Mouse (Mus musculus) G1E-ER4 (cell line): Measurements from ENCODE around the gene Irak2. TPM values are rescaled to one million over a fixed set of nuclear protein-coding genes. Genes with fewer than 3 reads are reported as not detected.

Experiments used
- GATA1 ChIP-seq: IDR thresholded peaks from one replicate; pipeline ENCODE4 v1.8.0; 2012; ENCODE audit warnings: low read length, inconsistent platforms
- polyA plus RNA-seq: library from polyadenylated mRNA; stranded (reverse); fragments of >175 nt; gene quantifications from 2 replicates; pipeline ENCODE4 v1.2.3, GENCODE M21; 2012

Irak2 gene
- polyA plus RNA-seq, 1 experiment = 14.3 TPM

DNA sequence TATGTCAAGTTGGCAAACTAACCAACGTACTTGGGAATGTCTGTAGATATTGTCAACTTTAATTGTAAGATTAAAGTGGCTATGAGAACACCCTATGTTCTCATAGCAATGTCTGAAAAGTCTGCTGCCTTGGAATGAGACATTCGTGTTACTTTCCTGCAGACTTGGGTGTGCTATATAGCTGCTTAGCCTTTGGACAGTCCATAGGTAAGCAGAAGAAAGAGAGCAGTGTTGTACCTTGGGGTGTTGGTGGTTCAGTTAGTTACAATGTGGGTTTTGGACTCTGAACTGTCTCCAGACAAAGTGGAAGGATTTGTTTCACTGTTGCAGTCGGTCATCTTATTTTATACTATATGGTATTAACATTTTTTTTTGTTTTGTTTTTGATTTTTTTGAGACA is 74.5 kb downstream of the Irak2 start:
- no peak for TF ChIP-seq GATA1

DNA sequence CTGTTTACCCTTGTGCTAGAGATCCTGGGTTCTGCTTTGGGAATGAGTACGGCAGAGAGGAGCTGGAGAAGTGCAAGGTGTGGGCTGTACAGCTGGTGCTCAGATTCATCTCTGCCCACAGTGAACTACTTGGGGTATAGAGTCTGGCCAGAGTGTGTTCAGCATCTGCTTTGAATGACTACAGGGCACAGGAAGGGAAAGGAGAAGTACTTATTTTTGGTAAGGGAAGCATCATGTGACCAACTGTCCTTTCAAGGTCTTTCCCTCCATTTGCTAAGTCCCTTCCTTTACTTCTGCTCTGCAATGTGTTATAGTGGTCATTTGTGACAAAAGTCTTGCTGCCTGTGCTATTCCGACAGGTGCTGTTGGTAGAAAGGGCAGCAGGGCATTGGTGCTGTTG is 76.0 kb downstream of the Irak2 start:
- TF ChIP-seq GATA1 = no peak

DNA sequence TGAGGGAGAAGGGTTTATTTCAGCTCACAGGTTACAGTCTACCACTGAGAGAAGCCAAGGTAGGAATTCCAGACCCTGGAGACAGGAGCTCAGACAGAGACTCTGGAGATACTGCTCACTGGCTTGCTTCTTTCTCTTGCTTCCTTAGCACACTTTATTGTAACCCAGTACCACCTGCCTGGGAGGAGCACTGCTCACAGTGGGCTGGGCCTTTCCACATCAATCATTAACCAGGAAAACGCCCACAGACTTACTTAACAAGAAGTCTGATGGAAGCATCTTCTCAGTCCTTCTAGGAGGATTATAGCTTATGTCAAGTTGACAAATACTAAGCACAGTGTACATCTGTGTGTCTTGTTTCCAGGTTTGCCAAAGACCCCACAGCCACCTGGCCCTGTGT is 76.5 kb downstream of the Irak2 start:
- TF ChIP-seq GATA1 = no peak

DNA sequence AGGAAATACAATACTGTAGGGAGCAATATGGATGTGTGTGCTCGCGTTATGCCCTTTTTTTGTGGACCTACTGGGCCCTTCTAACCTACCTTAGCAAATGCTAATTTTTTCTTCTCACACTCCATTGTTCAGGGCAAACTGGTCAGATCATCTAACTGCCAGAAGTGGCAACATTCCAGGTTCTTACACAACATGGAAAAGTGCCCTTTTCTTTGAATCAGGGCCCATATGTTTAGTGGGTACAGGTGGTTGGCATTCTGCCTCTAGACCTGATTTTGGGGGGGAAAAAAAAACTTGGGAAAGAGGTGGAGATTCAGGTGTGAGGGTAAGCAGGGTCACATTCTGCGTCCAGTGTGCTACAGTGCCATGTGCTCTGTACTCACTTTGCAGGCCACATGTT is 79.3 kb downstream of the Irak2 start:
- TF ChIP-seq GATA1 = no peak

DNA sequence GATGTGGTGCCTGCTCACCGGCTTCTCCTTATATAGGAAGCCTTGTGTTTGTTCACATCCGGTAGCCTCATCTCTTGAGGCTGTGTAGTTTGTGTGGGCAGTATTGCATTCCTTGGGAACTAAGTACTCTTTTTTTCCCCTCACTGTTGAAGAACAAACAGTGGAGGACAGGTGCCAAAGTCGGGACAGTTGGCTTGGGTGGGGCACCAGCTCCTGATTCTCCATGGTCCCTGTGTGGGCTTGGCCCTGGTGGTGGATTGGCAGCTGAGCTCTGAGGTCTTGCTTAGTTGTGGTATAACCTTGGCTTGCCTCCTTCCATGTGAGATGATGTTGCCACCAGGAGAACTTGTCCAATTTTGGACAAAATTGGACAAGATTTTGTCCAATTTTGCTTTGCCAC is 81.6 kb downstream of the Irak2 start, which contains the start of gene Ghrl:
Gene Ghrl (minus strand): TSS at position 3 of the 400 bp plus-strand sequence.
- TF ChIP-seq GATA1 = no peak

DNA sequence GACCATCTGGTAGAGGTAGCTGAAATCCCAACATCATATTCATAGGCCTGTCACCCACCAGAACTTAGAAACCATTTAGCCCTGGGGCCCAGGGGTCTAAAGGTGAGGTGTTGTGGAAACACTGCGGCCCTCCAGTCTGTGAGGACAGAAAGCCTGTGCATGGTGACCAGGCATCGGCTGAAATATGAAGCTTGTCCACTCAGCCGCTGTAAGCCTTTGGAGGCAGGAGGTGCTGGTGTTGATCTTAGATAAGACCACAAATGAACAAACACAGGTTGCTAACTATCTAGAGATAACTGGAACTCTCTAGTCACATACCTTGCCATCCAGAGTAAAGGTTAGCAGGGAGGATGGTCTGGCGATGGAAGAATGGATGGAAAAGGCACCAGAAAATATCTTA is 82.8 kb downstream of the Irak2 start:
- no peak for TF ChIP-seq GATA1

DNA sequence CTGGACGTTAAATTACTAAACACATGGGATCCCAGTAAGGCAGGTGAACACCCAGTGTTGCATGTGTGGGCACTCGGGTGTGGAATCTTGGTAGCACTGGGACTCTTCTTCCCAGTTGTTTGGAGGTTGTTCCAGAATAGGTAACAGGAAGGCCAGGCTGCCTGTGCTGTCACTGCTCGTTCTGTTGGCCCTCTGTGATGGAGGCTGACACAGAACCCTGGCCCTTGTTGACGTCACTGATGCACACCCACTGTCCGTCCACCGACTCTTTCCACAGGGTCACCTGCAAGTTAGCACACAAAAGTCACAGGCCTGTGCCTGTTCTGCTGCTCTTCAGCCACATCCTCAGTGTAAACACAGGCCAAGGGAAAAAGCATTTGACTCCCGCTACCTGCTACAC is 89.9 kb downstream of the Irak2 start:
- no peak for TF ChIP-seq GATA1

DNA sequence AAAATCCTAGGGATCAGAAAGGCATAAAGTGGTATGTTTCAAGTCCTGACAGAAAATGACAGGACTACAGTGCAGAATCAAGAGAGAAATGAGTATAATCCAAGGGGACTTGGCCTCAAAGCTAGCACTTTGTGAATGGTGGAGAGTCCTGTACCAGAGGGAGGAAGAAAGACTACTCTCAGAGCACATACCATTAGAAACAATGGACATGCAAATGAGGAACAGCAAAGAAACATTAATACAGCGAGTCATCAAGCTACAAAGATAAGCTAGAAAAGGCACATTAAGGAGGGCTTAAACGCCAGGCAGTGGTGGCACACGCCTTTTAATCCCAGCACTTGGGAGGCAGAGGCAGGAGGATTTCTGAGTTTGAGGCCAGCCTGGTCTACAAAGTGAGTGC is 93.0 kb downstream of the Irak2 start:
- TF ChIP-seq GATA1 = no peak

DNA sequence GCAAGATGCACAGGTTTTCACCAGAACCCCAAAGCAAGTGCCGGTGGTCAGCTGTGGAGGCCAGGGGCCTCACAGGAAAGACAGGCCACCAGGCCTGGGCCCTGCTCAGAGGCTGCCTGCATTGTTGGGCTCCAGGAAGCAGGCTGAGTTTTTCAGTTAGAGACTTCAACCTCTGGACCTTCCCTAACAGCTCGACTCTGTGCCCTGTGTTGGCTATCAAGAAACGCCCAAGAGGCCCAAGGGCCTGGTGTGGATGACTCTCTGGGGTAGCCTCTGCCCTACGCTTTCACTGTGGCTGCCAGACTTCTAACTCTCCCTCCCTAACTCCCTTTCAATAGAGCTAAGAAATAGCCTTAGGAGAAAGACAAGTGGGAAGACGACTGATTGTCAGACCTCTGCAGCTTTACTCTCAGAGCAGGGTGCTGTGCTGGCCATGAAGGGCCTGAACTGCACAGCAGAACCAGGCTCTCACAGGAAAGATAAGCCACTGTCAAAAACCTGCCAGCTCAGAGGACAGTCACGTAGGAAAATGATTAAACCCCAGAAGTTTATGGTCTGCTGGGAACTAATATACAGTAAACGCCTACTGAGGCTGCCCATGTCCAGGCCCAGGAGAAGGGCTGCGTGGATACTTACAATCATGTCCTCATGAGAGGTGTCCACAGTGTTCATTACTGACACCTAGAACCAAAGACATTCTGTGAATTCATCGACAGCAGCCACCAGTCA is 99.2 kb downstream of the Irak2 start:
- no peak for TF ChIP-seq GATA1

DNA sequence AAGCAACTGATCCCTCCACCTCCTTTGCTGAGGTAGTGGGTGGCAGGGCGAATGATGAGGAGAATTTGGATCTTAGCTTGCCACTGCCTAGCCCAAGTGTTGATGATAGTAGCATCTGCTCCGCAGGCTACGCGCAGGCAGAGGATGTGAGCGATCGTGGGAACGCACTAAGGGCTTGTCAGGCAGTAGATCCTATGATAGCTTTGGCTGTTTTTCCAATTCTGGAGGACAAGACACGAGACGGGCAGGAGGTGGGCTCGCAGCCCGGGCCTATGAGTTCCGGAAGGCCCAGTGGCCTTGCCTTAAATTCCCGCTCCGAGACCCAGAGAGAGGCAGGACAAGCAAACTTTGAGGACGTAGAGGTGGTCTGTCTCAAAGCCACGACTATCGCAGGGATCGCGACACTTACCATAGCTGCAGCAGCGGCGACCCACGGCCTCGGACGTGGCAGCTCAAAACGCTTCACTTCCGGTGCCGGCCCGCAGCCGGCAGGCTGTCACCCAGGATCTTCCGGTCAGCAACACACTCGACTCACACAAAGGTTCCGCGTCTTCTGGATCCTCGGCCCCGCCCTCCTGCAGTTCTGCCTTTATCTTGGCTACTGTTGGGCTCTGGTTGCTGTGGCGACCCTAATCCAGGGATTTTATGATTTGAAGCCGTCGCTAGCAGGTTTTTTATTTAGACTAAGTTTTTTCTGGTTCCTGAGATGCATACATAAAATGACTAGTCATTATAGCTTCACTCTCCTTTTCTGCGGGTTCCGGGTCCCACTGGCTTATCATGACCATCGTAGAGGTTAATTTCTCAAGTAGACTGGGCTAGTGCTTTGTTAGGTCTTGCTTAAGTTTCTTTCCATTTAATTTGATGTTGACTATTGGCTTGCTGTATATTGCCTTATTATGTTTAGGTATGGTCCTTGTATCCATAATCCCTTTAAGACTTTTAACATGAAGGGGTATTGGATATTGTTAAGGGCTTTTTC is 102.3 kb downstream of the Irak2 start, which contains the start of gene Sec13:
Gene Sec13 (minus strand): TSS at position 508 of the 982 bp plus-strand sequence.
- TF ChIP-seq GATA1 = no peak

DNA sequence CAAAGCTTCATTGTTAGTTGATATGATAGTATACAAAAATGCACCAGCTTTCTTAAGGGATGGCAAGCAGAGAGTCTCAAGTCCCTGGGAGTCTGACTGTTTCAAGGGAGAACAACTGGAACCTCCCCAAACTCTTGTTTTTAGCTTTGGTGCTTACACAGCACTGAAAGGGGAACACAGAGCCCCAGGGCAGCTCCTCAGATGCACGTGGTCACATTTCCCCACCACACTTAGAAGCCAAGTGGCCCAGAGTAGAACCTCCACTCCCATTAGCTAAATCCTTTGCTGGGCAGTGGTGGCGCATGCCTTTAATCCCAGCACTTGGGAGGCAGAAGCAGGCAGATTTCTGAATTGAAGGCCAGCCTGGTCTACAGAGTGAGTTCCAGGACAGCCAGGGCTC is 103.2 kb downstream of the Irak2 start:
- TF ChIP-seq GATA1 = no peak

DNA sequence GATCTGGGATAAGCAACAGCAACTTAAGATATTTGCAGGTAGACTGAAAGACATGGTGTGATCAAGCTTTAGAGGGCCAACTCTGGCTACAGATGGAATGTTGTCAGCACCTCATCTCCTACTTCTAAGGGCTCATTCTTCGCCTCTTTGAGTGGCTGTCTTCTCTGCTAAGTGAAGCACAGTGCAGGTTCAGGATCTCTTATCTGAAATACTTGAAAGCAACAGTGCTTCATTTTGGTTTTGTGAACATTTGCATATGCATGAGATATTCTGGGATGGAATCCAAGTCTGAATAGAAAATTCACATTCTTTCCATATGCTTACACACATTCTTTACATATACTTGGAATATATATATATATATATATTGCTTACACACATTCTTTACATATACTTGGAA is 104.1 kb downstream of the Irak2 start:
- no peak for TF ChIP-seq GATA1

DNA sequence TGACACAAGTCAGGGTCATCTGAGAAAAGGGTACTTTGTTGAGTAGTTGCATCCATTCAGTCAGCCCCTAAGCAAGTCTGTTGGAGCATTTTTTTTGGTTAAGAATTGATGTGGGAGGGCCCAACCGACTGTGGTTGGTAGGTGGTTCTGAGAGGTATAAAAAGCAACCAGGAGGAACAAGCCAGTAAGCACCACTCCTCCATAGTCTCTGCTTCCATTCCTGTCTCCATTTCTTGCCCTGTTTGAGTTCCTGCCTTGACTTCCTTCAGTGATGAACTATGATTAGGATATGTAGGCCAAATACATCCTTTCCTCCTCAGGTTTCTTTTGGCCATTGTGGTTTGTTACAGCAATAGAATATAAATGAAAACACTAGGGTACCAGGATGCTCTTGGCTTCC is 104.8 kb downstream of the Irak2 start:
- no peak for TF ChIP-seq GATA1

Other genes with a start within 250 kb of the Irak2 start
- 4.8 and 6.1 TPM in 2 replicates for gene Ttll3, start 249.2 kb upstream of the Irak2 start, polyA plus RNA-seq
- 159 and 183 TPM in 2 replicates for gene Rpusd3, start 219.1 kb upstream of the Irak2 start, polyA plus RNA-seq
- gene Cidec, start 202.7 kb upstream of the Irak2 start, polyA plus RNA-seq = not detected in 2 replicates
- 8.3 and 11.9 TPM in 2 replicates for gene Jagn1, start 195.9 kb upstream of the Irak2 start, polyA plus RNA-seq
- not detected in 2 replicates for gene Il17re, start 180.0 kb upstream of the Irak2 start, polyA plus RNA-seq
- gene Il17rc, start 167.0 kb upstream of the Irak2 start, polyA plus RNA-seq = 0.40 and 0.83 TPM in 2 replicates
- gene Creld1, start 155.2 kb upstream of the Irak2 start, polyA plus RNA-seq = 29.3 and 34.5 TPM in 2 replicates
- not detected in 2 replicates for gene Prrt3, start 136.5 kb upstream of the Irak2 start, polyA plus RNA-seq
- gene Emc3, start 106.8 kb upstream of the Irak2 start, polyA plus RNA-seq = 29.5 and 38.6 TPM in 2 replicates
- gene Fancd2, start 106.8 kb upstream of the Irak2 start, polyA plus RNA-seq = 0.94 and 1.4 TPM in 2 replicates
- gene Fancd2os, start 37.8 kb upstream of the Irak2 start, polyA plus RNA-seq = not detected in 2 replicates
- gene Brk1, start 33.7 kb upstream of the Irak2 start, polyA plus RNA-seq = 29.9 and 32.0 TPM in 2 replicates
- gene Vhl, start 14.5 kb upstream of the Irak2 start, polyA plus RNA-seq = 8.6 and 9.1 TPM in 2 replicates
- gene Tatdn2, start 58.6 kb downstream of the Irak2 start, polyA plus RNA-seq = 42.7 and 55.8 TPM in 2 replicates
- gene Ghrl, start 81.4 kb downstream of the Irak2 start, polyA plus RNA-seq = 0.42 TPM in 1 of 2 replicates, not detected in the other
- gene Sec13, start 102.3 kb downstream of the Irak2 start, polyA plus RNA-seq = 23.5 and 49.6 TPM in 2 replicates